Mouse (Mus musculus) limb, embryonic 15.5 days (tissue): ENCODE data around the gene Acbd6. TPM values are rescaled to one million over a fixed set of nuclear protein-coding genes. Genes with fewer than 3 reads are reported as not detected.

ENCODE experiments used
- ATAC-seq: fragments of 200-750 bp; cut with Nextera tagmentation; 2 replicates; pipeline ENCODE4 v1.8.0; 2017; ENCODE audit warnings: low read depth, moderate TSS enrichment; ENCODE audit not compliant: insufficient number of reproducible peaks, low FRiP score, low TSS enrichment
- H3K27ac ChIP-seq: fragments of 300-500 bp; sonication (generic); 2 replicates; pipeline ENCODE4 v1.5.1; 2015; ENCODE audit warnings: moderate library complexity, mild to moderate bottlenecking, inconsistent platforms
- H3K27me3 ChIP-seq: fragments of 300-500 bp; sonication (generic); 2 replicates; pipeline ENCODE4 v1.6.1; 2015; ENCODE audit warnings: inconsistent platforms
- H3K36me3 ChIP-seq: fragments of 300-500 bp; sonication (generic); 2 replicates; pipeline ENCODE4 v1.6.1; 2015; ENCODE audit warnings: inconsistent platforms
- H3K4me1 ChIP-seq: fragments of 300-500 bp; sonication (generic); 2 replicates; pipeline ENCODE4 v1.6.1; 2015; ENCODE audit warnings: inconsistent platforms
- H3K4me2 ChIP-seq: fragments of 300-500 bp; sonication (generic); 2 replicates; pipeline ENCODE4 v1.6.1; 2015; ENCODE audit warnings: mild to moderate bottlenecking, inconsistent platforms
- H3K4me3 ChIP-seq: fragments of 300-500 bp; sonication (generic); 2 replicates; pipeline ENCODE4 v1.5.1; 2015; ENCODE audit warnings: mild to moderate bottlenecking, inconsistent platforms
- H3K9ac ChIP-seq: fragments of 300-500 bp; sonication (generic); 2 replicates; pipeline ENCODE4 v1.6.1; 2015; ENCODE audit warnings: inconsistent platforms
- H3K9me3 ChIP-seq: fragments of 300-500 bp; sonication (generic); 2 replicates; pipeline ENCODE4 v1.6.1; 2016; ENCODE audit warnings: inconsistent platforms
- WGBS: fragments of 180-500 bp; shearing (Covaris S2); methylation state at CpG from one replicate; pipeline ENCODE4 v1.1.7; 2015; 5-methylcytosine and 5-hydroxymethylcytosine counted together
- polyA plus RNA-seq: library from polyadenylated mRNA; unstranded; fragments of >200 nt; fragmentation: Nextera tagmentation; extraction: Ambion mirVana; gene quantifications from 2 replicates; pipeline ENCODE4 v1.2.1, GENCODE M21; 2015

The Acbd6 gene
- polyA plus RNA-seq, 1 experiment from 2014 or later, result 73.4 TPM

DNA sequence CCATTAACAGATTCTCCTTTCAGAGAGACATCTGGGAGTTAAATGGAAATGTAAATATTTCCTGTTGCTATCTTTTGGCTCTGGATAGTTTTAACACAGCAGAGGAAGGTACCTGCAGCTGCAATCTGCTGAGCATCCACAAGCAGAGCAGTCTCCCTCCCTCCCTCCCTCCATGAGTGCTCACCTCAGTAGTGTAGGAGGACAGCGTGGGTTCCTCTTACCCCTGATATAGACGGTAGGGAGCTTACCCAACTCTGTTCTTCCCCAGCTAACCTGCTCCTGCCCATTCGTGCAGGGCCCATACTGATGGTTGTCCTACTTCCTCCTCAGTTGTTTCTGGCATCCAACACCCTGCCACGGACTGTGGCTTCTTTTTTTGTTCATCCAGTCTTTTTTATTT, 50.6 kb downstream of the Acbd6 start:
- Histone ChIP-seq H3K9ac (no peak overlapping the region), H3K36me3 (no peaks in the 10 kb centered on the region), H3K4me2 (no peak overlapping the region), H3K27me3 (no peaks in the 10 kb centered on the region), H3K9me3 (no peaks in the 10 kb centered on the region), H3K4me3 (no peak overlapping the region), H3K4me1 (no peaks in the 10 kb centered on the region), H3K27ac (no peak overlapping the region)
- WGBS, result 70% methylated on average over 4 of the region's 4 CpGs
- no peak for ATAC-seq

DNA sequence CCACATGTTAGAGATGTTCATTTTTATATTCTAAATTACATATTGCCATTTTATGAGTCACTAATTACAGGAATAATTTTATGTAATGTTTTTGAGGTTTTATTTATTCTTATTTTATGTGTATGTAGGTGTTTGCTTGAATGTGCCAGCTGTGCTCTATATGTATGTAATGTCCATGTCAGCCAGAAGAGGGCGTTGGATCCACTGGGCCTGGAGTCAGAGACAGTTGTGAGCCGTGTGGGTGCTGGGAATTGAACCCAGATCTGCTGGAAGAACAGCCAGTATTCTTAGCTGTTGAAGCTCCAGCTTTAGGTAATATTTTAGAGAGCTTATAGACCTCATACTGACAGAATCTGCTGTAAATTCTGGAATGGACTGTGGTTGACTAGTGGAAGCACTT, 56.5 kb downstream of the Acbd6 start:
- Histone ChIP-seq H3K27me3 (no peaks in the 10 kb centered on the region), H3K4me2 (no peak overlapping the region), H3K4me1 (no peaks in the 10 kb centered on the region), H3K9ac (no peak overlapping the region), H3K4me3 (no peak overlapping the region), H3K9me3 (no peaks in the 10 kb centered on the region), H3K36me3 (no peaks in the 10 kb centered on the region), H3K27ac (no peak overlapping the region)
- 49% methylated on average over 2 of the region's 2 CpGs for whole genome bisulfite sequencing
- ATAC-seq, result no peak

GRCm38 (mm10) chr1:155621075-155621474, 63.2 kb downstream of the Acbd6 start:
- 71% methylated on average over 6 of the region's 6 CpGs for WGBS
- Histone ChIP-seq H3K9me3 (no peaks in the 10 kb centered on the region), H3K27me3 (no peaks in the 10 kb centered on the region), H3K4me2 (no peak overlapping the region), H3K9ac (no peak overlapping the region), H3K36me3 (peaks cover 5% of the 10 kb centered on the region; the same call in 1 of the 2 replicates), H3K4me3 (no peak overlapping the region), H3K27ac (no peak overlapping the region), H3K4me1 (no peaks in the 10 kb centered on the region)
- ATAC-seq, result no peak

DNA sequence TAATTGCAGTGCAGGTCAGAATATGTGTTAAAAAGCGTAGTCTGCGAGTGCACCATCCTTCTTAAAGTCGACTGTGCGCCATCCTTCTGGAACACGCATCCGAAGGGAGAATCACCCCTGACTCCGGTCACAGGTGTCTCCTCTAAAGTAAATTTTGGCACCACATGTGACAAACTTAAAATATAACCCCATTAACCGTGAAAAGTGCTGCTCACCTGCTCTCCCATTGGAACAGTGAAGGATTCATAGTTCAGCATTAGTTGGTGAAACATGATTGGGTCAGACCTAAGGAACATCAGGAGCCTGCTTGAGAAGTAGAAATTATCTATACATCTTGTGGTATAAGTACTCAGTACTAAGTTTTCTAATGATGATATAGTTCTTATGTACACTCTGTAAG, 65.3 kb downstream of the Acbd6 start:
- WGBS, result 92% methylated on average over 8 of the region's 8 CpGs
- Histone ChIP-seq H3K9me3 (no peaks in the 10 kb centered on the region), H3K9ac (no peak overlapping the region), H3K4me3 (no peak overlapping the region), H3K27ac (no peak overlapping the region), H3K36me3 (peaks cover 5% of the 10 kb centered on the region; the same call in 1 of the 2 replicates), H3K27me3 (no peaks in the 10 kb centered on the region), H3K4me1 (no peaks in the 10 kb centered on the region), H3K4me2 (no peak overlapping the region)
- ATAC-seq, result no peak

DNA sequence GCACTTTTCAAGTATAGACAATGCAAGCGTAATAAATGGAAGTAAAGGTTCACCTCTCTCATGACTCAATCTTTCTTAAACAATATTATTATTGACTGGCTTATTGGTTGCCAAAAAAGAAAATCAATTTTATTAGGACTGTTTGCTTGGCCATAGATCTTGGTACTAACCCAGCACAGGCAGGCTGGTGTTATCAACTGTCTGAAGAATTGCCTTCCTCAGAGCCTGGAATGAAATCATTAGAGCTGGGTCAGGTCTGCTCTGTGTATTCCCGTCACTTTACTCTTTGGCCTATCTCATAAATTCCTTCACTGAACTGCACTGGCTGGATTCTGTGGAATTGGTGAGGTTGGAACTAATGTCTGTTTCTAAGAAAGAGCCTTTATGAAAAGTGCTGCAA, 69.8 kb downstream of the Acbd6 start:
- ATAC-seq, result no peak
- 75% methylated on average over 2 of the region's 2 CpGs for WGBS
- H3K9me3 ChIP-seq, result no peaks in the 10 kb centered on the region
- H3K4me3 ChIP-seq, result no peak overlapping the region
- no peak overlapping the region for H3K27ac ChIP-seq
- H3K9ac ChIP-seq, result no peak overlapping the region
- H3K4me2 ChIP-seq, result no peak overlapping the region
- H3K36me3 ChIP-seq, result peaks cover 5% of the 10 kb centered on the region; the same call in 1 of the 2 replicates
- H3K27me3 ChIP-seq, result no peaks in the 10 kb centered on the region
- no peaks in the 10 kb centered on the region for H3K4me1 ChIP-seq

DNA sequence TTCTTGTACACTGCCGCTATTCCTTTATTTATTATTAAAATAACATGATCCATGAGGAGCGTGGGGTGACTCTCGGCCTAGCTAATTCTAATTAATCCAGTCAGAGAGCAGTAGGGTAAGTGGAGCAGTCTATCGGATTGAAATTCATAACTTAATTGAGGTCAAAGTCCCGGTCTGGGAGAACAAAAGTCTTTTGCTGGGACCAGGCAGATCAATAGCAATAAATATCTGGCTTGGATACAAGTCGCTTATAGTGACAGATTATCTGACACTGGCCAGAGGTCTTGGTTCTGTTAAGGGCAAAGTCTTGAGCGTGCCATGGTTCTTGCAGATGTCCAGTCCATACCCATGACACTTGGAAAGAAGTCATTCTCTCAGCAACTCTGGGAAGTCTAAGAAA, 78.7 kb downstream of the Acbd6 start:
- WGBS, result 88% methylated on average over 7 of the region's 7 CpGs
- no peak overlapping the region for H3K4me3 ChIP-seq
- H3K4me2 ChIP-seq, result no peak overlapping the region
- no peaks in the 10 kb centered on the region for H3K36me3 ChIP-seq
- H3K9ac ChIP-seq, result no peak overlapping the region
- no peak overlapping the region for H3K27ac ChIP-seq
- no peaks in the 10 kb centered on the region for H3K27me3 ChIP-seq
- H3K9me3 ChIP-seq, result no peaks in the 10 kb centered on the region
- H3K4me1 ChIP-seq, result no peaks in the 10 kb centered on the region
- no peak for ATAC-seq

DNA sequence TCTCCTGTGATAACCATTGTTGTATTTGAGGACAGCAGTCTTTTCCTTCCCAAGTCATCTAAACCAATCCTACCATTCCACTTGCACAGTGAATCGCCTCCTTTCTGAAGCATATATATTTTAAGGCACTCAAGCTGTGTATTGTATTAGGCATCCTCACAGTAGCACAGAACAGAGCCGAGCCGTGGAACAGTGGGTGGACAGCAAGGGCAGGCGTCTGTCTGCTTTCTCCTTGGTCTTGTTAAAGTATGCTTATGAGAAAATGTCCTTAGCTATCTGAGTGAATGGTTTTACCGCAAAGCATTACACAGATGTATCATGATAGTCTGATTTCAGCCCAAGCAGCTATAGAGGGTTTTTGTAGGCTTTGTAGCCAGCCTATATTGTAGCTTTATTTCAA, 87.9 kb downstream of the Acbd6 start:
- Histone ChIP-seq H3K9ac (no peak overlapping the region), H3K4me1 (no peaks in the 10 kb centered on the region), H3K36me3 (no peaks in the 10 kb centered on the region), H3K27me3 (no peaks in the 10 kb centered on the region), H3K4me2 (no peak overlapping the region), H3K27ac (no peak overlapping the region), H3K4me3 (no peak overlapping the region), H3K9me3 (no peaks in the 10 kb centered on the region)
- 86% methylated on average over 5 of the region's 5 CpGs for WGBS
- ATAC-seq, result no peak

DNA sequence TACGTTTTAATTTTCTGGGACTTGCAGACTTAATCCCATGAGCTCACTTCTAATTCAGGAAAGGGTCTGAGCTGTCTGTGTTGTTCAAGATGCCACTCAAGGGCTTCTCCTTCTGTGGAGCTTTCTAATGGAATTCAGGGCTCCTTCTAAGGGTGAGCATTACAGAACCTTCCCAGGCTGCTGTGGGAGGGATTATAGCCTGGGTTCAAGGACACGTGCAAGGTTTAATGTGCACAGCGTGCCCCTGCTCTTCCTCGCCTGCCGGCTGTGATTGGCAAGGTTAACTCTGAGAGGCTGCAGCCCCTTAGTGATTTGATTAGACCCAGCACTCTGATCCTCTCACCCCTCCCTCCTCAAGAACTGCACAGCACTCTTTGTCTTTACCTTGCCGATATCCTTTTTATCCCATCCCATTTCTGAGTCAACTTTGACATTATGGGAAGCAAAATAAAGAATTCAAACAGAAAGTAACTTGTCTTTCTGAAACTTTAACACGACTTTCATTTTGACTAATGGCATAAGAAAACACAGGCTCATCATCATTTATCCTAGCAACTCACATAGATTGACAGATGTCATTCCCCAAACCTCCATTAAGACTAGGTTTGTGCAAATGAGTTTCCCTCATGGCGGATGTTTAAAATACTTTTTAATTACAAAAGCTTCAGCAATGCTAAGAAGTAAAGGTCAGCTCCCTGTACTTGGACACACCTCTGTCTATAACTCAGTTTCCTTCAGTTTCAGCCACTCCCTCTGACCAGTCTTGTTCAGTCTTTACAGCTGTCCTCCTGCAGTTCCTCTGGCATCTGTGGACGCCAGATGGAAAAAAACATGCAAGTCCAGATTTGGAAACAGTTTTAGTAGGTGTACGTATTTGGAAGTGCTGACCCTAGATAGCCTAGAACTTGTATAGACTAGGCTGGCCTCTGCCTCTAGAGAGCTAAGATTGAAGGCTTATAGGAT, 88.7 kb downstream of the Acbd6 start:
- ATAC-seq, result no peak
- Histone ChIP-seq H3K9me3 (no peaks in the 10 kb centered on the region), H3K4me2 (no peak overlapping the region), H3K27me3 (no peaks in the 10 kb centered on the region), H3K4me3 (no peak overlapping the region), H3K9ac (no peak overlapping the region), H3K27ac (no peak overlapping the region), H3K36me3 (no peaks in the 10 kb centered on the region), H3K4me1 (no peaks in the 10 kb centered on the region)
- WGBS, result 52% methylated on average over 10 of the region's 10 CpGs

- Histone ChIP-seq H3K9me3 (no peaks in the 10 kb centered on the region), H3K36me3 (no peaks in the 10 kb centered on the region), H3K4me1 (no peaks in the 10 kb centered on the region), H3K4me2 (no peak overlapping the region), H3K27me3 (no peaks in the 10 kb centered on the region), H3K9ac (no peak overlapping the region), H3K27ac (no peak overlapping the region), H3K4me3 (no peak overlapping the region)
- WGBS, result 70% methylated on average over 9 of the region's 9 CpGs
- ATAC-seq, result no peak
These were observed 92.4 kb downstream of the Acbd6 start for GRCm38 (mm10) chr1:155650121-155650846.

DNA sequence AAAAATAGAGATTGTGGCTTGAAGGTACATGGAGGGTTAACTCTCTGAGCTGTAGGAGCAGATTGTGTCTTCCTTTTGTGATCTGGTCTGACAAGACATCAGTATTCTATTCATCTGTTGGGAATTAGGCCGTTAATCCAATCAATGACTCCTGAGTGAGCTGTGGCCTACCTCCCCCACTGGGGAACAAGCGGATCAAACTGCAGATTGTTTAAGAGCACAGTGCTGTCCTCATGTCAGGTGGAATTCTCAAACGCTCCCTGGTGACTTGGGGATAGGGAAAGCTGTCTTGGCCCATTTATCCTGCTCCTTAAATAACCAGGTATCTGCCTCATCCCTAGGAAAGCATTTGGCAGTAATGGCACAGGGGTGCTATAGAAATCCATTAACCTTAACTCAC, 97.0 kb downstream of the Acbd6 start:
- no peak for ATAC-seq
- H3K27ac ChIP-seq, result no peak overlapping the region
- no peaks in the 10 kb centered on the region for H3K9me3 ChIP-seq
- WGBS, result 63% methylated on average over 3 of the region's 3 CpGs
- no peaks in the 10 kb centered on the region for H3K27me3 ChIP-seq
- no peak overlapping the region for H3K9ac ChIP-seq
- H3K4me3 ChIP-seq, result no peak overlapping the region
- H3K4me1 ChIP-seq, result no peaks in the 10 kb centered on the region
- H3K4me2 ChIP-seq, result no peak overlapping the region
- H3K36me3 ChIP-seq, result no peaks in the 10 kb centered on the region

DNA sequence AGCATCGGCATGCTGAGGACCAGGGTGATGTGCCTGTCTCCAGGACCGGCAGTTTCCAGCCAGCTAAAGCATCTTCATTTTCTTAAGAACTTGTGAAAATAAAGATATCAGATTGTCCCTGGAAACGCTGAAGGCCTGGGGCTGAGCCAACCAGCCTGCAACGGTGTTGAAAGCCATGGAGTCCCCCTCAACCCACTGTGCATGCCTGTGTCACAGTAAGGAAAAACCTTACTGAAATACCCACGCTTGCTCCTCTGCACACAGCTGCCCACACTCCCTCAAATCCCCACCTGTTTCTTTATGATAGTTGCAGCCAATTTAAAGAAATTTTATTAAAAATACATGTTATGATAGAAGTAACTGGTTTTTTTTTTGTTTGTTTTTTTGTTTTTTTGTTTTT, 98.4 kb downstream of the Acbd6 start:
- no peak for ATAC-seq
- H3K4me3 ChIP-seq, result no peak overlapping the region
- no peaks in the 10 kb centered on the region for H3K4me1 ChIP-seq
- H3K27ac ChIP-seq, result no peak overlapping the region
- H3K36me3 ChIP-seq, result no peaks in the 10 kb centered on the region
- no peak overlapping the region for H3K4me2 ChIP-seq
- 81% methylated on average over 5 of the region's 5 CpGs for WGBS
- H3K9me3 ChIP-seq, result no peaks in the 10 kb centered on the region
- H3K9ac ChIP-seq, result no peak overlapping the region
- H3K27me3 ChIP-seq, result no peaks in the 10 kb centered on the region

DNA sequence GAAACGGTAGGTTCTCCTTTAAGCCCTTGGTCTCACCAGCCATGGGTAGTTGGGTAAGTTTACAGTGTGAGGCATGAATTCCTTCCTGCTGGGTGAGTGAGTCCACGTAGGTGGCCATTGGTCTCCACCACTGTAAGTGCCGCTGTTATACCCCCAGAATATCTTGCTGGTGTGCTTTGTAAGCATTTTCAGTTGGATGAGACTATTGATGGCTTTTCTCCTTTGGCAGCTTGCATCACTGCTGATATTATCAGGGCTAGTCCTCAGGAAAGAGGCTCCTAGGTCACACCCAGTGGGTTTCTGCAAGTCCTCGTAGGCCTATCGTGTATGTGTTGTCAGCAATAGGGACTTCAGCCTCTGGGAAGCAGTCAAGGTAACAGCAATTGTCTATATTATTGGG, 106.1 kb downstream of the Acbd6 start:
- Histone ChIP-seq H3K4me2 (no peak overlapping the region), H3K27me3 (no peaks in the 10 kb centered on the region), H3K36me3 (no peaks in the 10 kb centered on the region), H3K27ac (no peak overlapping the region), H3K9ac (no peak overlapping the region), H3K4me1 (no peaks in the 10 kb centered on the region), H3K9me3 (no peaks in the 10 kb centered on the region), H3K4me3 (no peak overlapping the region)
- ATAC-seq, result no peak
- 75% methylated on average over 5 of the region's 5 CpGs for WGBS
